Mouse (Mus musculus): ENCODE measurements at regions not wholly inside any gene's neighbourhood (a gene's known extent, or its start where the extent isn't known, plus 50 kb on each side); places are given as distances from the start of the nearest gene placed in this dataset.
A peak's percentile ranks its signal among the peaks of the same experiment; 100 is the strongest.

DNA sequence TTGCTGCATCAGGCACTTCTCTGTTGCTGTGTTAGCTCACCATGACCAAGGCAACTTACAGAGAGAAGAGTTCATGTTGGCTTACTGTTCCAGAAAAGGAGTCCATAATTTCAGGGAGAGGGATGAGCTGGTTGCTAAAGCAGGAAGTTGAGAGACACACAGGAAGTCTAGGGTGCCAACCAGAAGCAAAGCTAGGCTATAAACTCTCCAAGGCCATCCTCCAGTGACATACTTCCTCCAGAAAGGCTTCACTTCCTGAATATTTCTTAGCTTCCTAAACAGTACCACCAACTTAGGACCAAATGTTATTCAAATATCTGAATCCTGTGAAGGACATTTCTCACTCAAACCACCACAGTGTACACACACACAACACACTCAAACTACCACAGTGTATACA is 2010.6 kb downstream of the A830018L16Rik start:
- no peak for DNase-seq (ENCODE audit: low spot score in 2 of 2)

DNA sequence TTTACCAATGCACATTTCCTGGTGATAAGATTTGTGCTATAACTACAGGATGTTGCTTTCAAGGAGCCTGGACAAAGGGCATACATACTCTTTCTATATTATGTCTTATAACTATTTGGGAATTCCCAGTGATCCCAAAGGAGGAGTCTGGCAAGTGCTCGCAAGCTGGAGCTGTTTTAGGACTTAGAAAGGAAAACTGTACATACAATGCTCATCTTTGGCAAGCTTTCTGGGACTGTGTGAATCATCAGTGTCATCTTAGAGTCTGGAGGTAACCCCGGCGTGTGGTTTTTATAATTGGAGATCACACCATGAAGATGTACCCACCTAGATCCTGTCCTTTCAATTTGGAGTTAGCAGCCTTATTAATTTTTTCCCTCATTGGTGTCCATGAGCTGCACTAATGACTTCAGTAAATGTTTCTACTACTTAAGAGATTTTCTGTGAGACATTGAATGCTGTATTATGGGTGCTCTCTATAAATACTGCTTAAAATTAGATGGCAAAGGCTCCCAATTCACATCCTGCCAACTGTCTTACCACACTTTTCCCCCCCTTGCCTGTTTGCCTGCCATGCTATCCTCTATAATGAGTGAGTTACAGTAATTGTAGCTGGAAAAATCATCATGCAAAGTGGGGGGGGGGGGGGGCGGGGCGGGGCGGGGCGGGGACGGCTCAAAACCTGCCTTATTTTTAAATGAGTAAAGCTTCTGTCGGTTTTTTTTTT is 2011.9 kb downstream of the A830018L16Rik start:
- no peak for DNase-seq (ENCODE audit: low spot score in 2 of 2)

GRCm38 (mm10) chr1:13426328-13427067 is 2012.6 kb downstream of the A830018L16Rik start:
- DNase-seq (ENCODE audit: low spot score in 2 of 2) = peak; percentile 45 to 61

DNA sequence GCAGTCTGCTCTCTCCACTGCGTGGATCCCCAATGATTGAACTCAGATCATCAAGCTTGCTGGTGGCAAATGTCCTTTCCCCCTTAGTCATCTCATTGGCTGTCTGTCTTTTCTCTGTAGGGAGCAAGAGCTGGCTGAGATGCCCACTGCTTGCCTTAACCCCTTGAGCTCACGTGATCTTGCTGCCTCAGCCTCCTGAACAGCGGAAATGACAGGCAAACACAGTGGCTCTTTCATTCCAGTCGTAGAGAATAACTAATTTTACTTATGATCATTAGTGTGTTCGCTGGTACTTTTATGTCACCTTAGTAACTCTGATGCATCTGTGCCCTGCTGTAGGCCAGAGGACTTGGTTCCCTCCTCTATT is 2013.1 kb downstream of the A830018L16Rik start:
- no peak for DNase-seq (ENCODE audit: low spot score in 2 of 2)

DNA sequence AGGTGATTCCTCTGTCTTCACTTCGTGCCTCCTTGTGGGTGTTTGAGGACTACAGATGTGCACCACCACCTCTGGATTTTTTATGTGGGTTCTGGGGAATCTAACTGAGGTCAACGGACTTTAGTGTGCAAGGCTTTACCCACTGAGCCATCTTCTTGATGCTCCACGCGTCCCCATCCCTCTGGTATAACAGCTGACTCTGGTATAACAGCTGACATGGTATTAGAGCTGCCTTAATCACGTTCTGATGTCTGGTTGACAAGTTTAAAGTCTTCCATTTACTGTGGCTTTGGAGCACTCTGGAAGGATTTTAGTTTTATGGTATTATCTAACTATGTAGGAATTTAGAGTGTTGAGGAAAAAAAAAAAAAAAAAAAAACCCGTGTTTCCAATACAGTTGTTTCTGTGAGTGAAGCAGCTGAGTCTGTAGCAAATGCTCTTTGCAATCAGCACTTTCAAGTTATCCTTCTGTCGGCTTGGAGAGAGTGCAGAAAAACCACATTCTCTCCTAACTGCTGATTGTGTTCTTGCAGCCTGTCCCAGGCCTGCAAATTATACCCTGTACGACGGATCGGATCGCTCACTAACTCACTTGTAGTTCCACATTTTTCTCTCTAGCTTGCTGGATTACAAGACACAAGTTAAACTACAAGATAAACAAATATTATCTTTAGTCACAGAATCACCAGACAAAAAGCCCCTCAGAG is 2013.7 kb downstream of the A830018L16Rik start:
- DNase-seq (ENCODE audit: low spot score in 2 of 2) = no peak

DNA sequence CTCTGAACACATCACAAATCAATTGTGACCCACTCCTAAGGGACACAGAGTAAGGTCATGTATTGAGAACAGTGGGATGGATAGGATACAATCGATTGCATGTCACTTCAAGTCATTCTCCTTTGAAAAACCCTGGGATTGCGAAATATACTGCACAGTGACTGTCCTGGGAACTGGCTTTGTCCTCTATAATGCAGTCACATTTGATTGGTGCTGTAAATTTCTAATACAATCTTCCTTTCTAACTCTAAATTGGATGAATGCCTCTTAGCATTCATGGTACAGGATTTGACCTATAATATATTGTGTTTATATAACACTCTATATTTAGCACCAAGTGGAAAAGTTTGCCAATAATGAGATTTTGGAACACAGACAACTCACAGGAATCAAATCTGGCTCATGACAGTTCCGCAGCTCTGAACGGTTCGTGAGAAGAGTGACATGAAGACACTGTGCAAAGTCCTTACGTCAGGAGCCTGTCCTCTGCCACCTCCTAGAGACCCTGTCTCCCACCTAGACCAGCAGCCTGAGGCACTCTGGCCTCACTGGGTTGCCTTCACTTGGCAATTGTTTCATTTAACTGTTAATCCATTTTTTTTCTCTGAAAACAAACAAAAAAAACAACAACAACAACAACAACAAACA is 2024.0 kb downstream of the A830018L16Rik start:
- no peak for DNase-seq (ENCODE audit: low spot score in 2 of 2)

- DNase-seq (ENCODE audit: low spot score in 2 of 2) = no peak
Observed at GRCm38 (mm10) chr1:13442366-13442765, 2028.5 kb downstream of the A830018L16Rik start.

- DNase-seq (ENCODE audit: low spot score in 2 of 2) = no peak
Observed at GRCm38 (mm10) chr1:13454534-13454933, 2040.6 kb downstream of the A830018L16Rik start.

- DNase-seq (ENCODE audit: low spot score in 2 of 2) = no peak
Observed at GRCm38 (mm10) chr1:13455572-13455971, 2041.7 kb downstream of the A830018L16Rik start.

GRCm38 (mm10) chr1:13464311-13464710 is 2050.4 kb downstream of the A830018L16Rik start:
- DNase-seq (ENCODE audit: low spot score in 2 of 2) = no peak

- DNase-seq (ENCODE audit: low spot score in 2 of 2) = no peak
Observed at GRCm38 (mm10) chr1:13467174-13467573, 2053.3 kb downstream of the A830018L16Rik start.

DNA sequence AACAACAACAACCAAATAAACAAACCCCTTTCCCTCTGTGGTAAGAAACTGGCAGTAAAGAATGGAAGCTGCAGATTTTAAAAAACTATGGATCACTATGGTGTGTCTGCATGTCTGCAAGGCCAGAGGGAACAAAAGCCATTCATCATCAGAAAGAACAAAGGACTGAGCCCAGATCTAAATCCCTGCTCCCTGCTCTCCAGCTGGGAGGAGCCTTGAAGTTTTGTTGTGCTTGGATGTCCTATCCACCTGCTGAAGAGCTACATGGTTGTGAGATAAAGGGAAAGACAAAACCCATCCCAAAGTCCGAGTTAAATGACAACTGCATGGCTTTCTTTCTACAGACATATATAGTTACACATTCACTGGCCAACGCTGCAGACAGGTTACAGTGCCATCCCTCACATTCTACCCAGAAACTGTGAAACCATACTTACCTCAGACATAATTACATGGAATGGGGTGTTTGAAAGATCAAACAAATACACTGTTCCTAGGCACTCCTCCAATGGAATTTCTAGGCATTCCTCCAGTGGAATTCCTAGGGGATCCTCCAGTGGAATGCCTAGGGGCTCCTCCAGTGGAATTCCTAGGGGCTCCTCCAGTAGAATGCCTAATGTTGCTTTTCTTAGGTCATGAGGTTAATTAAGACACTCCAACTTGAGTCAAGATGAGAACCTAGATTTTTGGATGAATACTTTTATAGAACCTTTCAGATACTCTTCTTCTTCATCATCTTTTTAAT is 2054.2 kb downstream of the A830018L16Rik start:
- no peak for DNase-seq (ENCODE audit: low spot score in 2 of 2)

DNA sequence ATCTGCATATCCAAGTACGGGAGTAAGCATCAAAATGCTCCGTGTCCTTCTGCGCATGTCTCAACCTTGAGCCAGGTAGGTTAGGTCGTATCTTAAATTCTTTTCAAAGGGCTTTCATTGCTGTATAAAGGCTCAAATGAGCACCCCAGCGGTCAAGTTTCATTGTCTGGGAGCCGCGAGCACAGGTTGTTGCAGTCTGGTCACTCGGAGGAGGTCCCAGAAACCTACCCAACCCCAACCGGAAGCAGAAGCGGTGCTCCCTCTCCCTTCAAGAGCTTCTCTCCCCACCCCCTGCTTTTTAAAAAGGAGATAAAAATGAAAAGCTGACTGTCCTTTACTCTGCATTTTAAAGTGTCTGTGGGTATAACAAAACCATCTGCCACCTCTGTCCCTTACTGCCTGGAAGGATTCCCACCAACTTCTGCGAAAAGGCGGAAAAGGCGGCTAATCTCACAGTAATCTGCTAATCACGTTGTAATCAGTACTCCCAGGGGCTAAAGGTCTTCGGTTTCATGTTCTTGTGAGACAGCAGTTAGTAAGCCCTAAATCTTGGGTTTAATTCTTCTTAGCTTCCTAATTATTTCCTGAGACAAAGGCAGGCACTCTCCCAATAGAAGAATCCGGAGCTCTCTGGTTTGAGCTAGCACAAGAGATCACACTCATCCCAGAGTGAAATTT is 2081.0 kb downstream of the A830018L16Rik start:
- DNase-seq (ENCODE audit: low spot score in 2 of 2) = no peak

- no peak for DNase-seq (ENCODE audit: low spot score in 2 of 2)
Observed at GRCm38 (mm10) chr1:13496386-13496785, 2082.5 kb downstream of the A830018L16Rik start.

DNA sequence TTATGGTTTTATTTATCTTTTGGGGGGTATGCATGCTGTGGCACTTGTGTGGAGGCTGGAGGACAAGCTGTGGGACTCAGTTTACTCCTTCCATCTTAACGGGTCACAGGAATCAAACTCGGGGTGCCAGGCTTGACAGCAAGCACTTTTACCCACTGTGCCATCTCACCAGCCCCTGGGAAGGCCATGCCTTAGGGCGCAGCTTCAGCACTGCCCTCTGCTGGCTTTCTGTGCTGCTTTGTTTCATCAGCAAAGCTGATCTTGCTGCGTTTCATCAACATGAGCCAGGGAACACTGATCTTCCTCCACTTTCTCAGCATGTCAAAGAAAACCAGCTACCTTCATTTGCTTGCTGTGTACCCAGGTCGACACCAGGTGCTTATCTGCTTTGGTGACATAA is 2086.6 kb downstream of the A830018L16Rik start:
- DNase-seq (ENCODE audit: low spot score in 2 of 2) = peak in 1 of 2 experiments; percentile 31

DNA sequence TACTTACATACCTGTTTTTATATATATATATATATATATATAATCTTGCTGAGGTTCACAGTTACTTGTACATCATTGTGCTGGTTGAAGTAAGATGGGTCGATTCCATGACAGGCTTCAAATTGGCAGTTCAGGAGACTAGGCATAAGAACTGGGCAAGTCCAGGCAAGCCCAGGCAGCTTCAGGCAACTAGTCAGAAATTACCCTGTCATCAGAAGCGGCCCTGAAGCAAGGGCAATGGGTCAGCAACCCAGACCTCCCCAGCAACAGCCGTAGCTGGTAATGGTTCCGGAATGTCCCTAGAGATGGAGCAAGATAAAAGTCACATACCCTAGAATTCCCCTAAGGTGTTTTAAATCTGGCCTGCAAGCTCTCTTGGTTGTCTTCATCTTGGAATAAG is 2088.0 kb downstream of the A830018L16Rik start:
- DNase-seq (ENCODE audit: low spot score in 2 of 2) = no peak

DNA sequence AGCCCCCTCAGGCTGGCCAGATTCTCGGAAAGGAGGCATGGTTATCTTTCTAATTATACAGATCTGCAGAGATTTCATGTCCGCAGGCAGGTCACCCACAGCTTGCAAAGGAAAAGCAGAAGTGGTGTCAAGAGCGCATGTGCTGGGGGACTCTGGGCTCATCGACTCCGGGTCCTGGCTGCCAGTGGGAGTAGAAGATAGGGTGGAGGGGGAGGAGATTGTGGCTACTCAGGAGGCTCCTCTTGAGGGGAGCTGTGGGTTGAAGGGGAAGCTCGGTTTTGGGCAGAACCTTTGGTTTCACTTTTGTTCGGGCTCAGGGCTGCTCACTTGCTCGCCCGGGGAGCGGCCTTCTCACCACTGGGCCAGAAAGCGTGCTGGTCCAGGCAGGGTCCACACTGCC is 2099.9 kb downstream of the A830018L16Rik start:
- DNase-seq (ENCODE audit: low spot score in 2 of 2) = peak; percentile 12 to 22
